9 mouse cellular contexts compared by ENCODE assay signal in the genomic region with DNA sequence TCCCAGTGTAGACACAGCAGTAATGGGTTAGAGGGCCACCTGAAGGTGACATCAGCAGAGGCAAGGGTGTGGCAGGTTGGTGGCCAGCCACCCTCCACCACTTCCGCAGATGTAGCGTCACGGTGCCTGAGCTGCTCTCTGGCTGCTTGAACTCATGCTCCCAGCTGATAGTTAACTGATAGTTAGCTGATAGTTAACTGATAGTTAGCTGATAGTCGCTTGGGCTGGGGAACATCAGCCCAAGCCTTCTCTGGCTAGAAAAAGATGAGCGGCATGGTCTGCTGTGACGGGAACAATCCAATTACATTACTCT.
DNase-seq lines count a peak whose midpoint lies in the region; ATAC-seq and TF ChIP-seq lines count a peak whose summit lies in the region.
"Had no signal": no experiment of that assay in that cellular context is flagged by ENCODE, and none has a peak within 500 bp of the region (broad histone marks: within the 10 kb centered on the region; RNA-seq: fewer than 3 reads in every experiment).

No protein-coding gene starts in this region.

- H3K36me3 ChIP-seq in heart, embryonic 11.5 days (ENCODE audit: control insufficient read depth, insufficient read depth, low read length) = no peaks in the 10 kb centered on the region
- H3K36me3 ChIP-seq in lung, postnatal 0 days (ENCODE audit: insufficient read depth, low read length) = no peaks in the 10 kb centered on the region
- no peaks in the 10 kb centered on the region for H3K36me3 ChIP-seq in liver, embryonic 13.5 days
- H3K36me3 ChIP-seq: limb, embryonic 15.5 days had no signal

- H3K27me3 ChIP-seq in heart, embryonic 11.5 days (ENCODE audit: control insufficient read depth, insufficient read depth, low read length) = no peaks in the 10 kb centered on the region
- H3K27me3 ChIP-seq in lung, postnatal 0 days (replicated peaks; ENCODE audit: insufficient read depth, low read length) = no peaks in the 10 kb centered on the region
- no peaks in the 10 kb centered on the region for H3K27me3 ChIP-seq in liver, embryonic 13.5 days

- no peak for TF ChIP-seq CTCF in lung, postnatal 0 days (IDR thresholded peaks at IDR 0.05)

- no peaks in the 10 kb centered on the region for H3K9me3 ChIP-seq in heart, embryonic 11.5 days (replicated peaks; ENCODE audit: control insufficient read depth, low read length)
- no peaks in the 10 kb centered on the region for H3K9me3 ChIP-seq in lung, postnatal 0 days (ENCODE audit: low read length)
- no peaks in the 10 kb centered on the region for H3K9me3 ChIP-seq in liver, embryonic 13.5 days (replicated peaks)
- H3K9me3 ChIP-seq: limb, embryonic 15.5 days had no signal

- H3K4me3 ChIP-seq in heart, embryonic 11.5 days (ENCODE audit: low read depth, low read length) = no peak overlapping the region
- H3K4me3 ChIP-seq in lung, postnatal 0 days (ENCODE audit: low read depth, low read length) = no peak overlapping the region
- H3K4me3 ChIP-seq in liver, embryonic 13.5 days (replicated peaks) = peak overlapping the region; percentile 20
- H3K4me3 ChIP-seq: limb, embryonic 15.5 days had no signal

- ATAC-seq in heart, embryonic 11.5 days (replicated peaks; ENCODE audit: insufficient number of reproducible peaks, low FRiP score, low TSS enrichment) = no peak
- ATAC-seq in lung, postnatal 0 days = no peak
- peak; percentile 81 for ATAC-seq in liver, embryonic 13.5 days (ENCODE audit: low read depth)

- DNase-seq in heart, adult 8-10 months (ENCODE audit: low spot score) = no peak
- DNase-seq in lung, postnatal 0 days (ENCODE audit: low spot score) = no peak
- DNase-seq in lung, postnatal 10 days = no peak
- peak; percentile 46 for DNase-seq in liver, embryonic 13.5 days
- DNase-seq in right cerebral cortex, postnatal 10 days (ENCODE audit: low spot score in 2 of 2) = no peak
- no peak for DNase-seq in urinary bladder, postnatal 25 days (ENCODE audit: low spot score)
- no peak for DNase-seq in frontal cortex, postnatal 25 days (ENCODE audit: low spot score in 2 of 2)

- 48% methylated on average over 6 of the region's 6 CpGs for WGBS in heart, embryonic 11.5 days (ENCODE audit: insufficient replicate concordance)
- WGBS in lung, postnatal 0 days = 74% methylated on average over 6 of the region's 6 CpGs
- 28% methylated on average over 6 of the region's 6 CpGs for WGBS in liver, embryonic 13.5 days (ENCODE audit: insufficient replicate concordance)

- no peak overlapping the region for H3K27ac ChIP-seq in heart, embryonic 11.5 days (ENCODE audit: low read depth, low read length)
- peak overlapping the region; percentile 26 for H3K27ac ChIP-seq in lung, postnatal 0 days (ENCODE audit: low read length)
- 0 out of 2 replicates have a peak overlapping the region, but pooled peaks have one; percentile 48 for H3K27ac ChIP-seq in liver, embryonic 13.5 days

- H3K4me2 ChIP-seq in heart, embryonic 11.5 days = peak overlapping the region; percentile 42
- H3K4me2 ChIP-seq in lung, postnatal 0 days (replicated peaks; ENCODE audit: low read depth, low read length) = no peak overlapping the region
- H3K4me2 ChIP-seq in liver, embryonic 13.5 days = peak overlapping the region; percentile 55

- TF ChIP-seq EP300 in lung, postnatal 0 days (IDR thresholded peaks at IDR 0.05) = no peak

- peaks cover 29% of the 10 kb centered on the region for H3K4me1 ChIP-seq in heart, embryonic 11.5 days (ENCODE audit: control insufficient read depth, insufficient read depth, low read length)
- no peaks in the 10 kb centered on the region for H3K4me1 ChIP-seq in lung, postnatal 0 days (ENCODE audit: insufficient read depth, low read depth, low read length)
- H3K4me1 ChIP-seq in liver, embryonic 13.5 days (replicated peaks) = peaks cover 58% of the 10 kb centered on the region

- H3K9ac ChIP-seq in heart, embryonic 11.5 days (ENCODE audit: low read depth, low read length) = no peak overlapping the region
- no peak overlapping the region for H3K9ac ChIP-seq in lung, postnatal 0 days (replicated peaks; ENCODE audit: low read depth)
- H3K9ac ChIP-seq in liver, embryonic 13.5 days = 0 out of 2 replicates have a peak overlapping the region, but pooled peaks have one; percentile 4
- H3K9ac ChIP-seq: limb, embryonic 15.5 days had no signal
